Mouse (Mus musculus) gastrocnemius, postnatal 4 days (tissue): Measurements from ENCODE around the gene Olfr324. TPM values are rescaled to one million over a fixed set of nuclear protein-coding genes. Genes with fewer than 3 reads are reported as not detected.

Experiments used
- DNase-seq, 2 experiments: peaks; one replicate each; pipeline ENCODE4 v3.0.0; 2021 to 2022; ENCODE audit warnings: low spot score in 2 of 2, mixed read lengths in 2 of 2
- long read RNA-seq, 2 experiments: library from polyadenylated mRNA; stranded (forward); transcript quantifications; one replicate each; pipeline ENCODE4 v2.0.0; 2021
- total RNA-seq, 2 experiments: library from RNA; stranded (reverse); gene quantifications; 2 replicates each; pipeline ENCODE4 v1.2.3; 2021

Olfr324 gene
- total RNA-seq, result not detected
- long read RNA-seq, experiment 1, result 0 reads
- long read RNA-seq, experiment 2, result 0 reads

DNA sequence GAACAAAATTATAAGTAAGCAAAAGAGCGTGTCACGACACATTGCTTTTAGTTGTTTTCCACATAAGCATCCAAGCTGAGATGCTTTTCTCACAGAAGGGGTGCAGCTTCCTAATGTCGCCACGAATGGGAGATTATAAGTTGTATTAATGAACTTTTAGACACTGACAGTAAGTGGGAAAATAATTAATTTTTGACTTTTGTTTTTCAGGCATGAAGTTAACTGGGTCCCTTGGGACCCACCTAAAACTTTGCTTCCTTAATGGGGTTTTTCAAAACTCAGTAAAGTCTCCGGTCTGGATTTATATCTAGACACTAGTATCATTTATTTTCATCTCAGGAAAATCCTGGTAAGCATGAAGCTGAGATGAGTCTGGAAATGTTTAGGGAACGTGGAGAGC lies at the start of gene Olfr324:
Olfr324 (plus strand) TSS at position 301 of the 400 bp plus-strand sequence.
- no peak for DNase-seq

DNA sequence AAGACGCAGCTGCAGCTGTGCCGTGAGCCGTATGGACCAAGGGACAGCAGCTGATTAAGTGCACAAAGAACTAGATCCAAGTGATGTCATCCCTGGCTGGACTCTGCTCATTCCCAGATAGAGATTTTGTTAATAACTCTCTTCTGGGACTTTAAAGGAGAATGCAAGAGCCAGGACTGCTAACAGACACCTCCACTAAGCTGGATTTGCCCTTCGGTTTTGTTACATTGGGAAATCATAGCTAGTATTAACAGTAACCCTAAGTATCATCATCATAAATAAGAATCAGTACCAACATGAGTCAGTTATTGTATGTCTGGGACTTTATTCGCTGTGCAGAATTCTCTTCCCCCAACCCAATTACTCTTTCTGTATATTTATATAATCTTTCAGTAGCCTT lies 48.6 kb upstream of the Olfr324 start, which contains the start of gene Olfr329-ps:
Olfr329-ps (minus strand) TSS at position 101 of the 400 bp plus-strand sequence.
- DNase-seq, result peak in 1 of 2 experiments; percentile 14

DNA sequence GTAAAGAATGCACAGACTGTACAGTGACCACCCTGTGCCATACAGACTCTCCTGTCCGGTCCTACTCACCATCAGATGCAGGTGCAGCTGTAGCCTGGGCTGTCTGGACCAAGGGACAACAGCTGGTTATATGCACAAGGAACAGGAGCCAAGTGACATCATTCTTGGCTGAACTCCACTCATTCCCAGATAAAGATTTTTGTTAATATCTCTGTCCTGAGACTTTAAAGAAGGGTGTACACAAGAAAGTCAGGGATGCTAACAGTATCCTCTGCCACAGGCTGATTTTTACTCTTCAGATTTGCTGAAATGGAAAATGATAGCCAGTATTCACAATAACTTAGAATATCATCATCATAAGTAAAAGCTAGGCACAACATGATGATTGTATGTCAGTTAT lies 39.4 kb upstream of the Olfr324 start, which contains the start of gene Olfr328:
Olfr328 (minus strand) TSS at position 101 of the 400 bp plus-strand sequence.
- DNase-seq, result peak in 1 of 2 experiments; percentile 28

DNA sequence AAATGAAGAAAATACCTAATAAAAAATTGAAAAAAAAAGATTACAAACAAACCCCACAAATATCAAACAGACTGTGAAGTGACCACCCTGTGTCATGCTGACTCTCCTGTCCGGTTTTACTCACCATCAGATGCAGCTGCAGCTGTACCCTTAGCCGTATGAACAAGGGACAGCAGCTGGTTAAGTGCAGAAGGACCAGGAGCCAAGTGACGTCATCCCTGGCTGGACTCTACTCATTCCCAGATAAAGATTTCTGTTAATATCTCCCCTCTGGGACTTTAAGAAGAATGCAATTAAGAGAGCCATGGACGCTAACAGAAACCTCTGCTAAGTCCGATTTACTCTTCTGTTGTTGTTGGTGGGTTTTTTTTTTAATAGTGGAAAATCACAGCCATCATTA lies 24.5 kb upstream of the Olfr324 start, which contains the start of gene Olfr224:
Olfr224 (minus strand) TSS at position 149 of the 400 bp plus-strand sequence.
- DNase-seq, result peak; percentile 31 to 77

DNA sequence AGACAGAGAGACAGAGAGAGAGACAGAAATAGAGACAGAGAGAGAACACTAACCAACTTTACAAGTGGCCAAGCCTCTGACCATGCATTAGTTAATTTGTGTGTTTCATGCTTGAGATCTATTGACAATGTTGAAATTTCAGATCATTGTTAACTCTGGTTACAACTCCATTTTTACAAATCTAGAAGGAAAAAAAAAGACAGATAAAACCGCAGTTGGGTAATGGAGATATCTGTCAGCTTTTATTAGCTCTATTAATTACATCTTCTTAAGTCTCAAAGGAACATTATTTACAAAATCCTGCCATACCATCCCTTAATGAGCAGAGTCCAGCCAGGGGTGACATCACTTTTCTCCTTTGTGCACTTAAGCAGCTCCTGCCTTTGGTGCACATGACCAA lies 17.5 kb upstream of the Olfr324 start, which contains the start of gene Olfr325:
Olfr325 (plus strand) TSS at position 301 of the 400 bp plus-strand sequence.
- no peak for DNase-seq

DNA sequence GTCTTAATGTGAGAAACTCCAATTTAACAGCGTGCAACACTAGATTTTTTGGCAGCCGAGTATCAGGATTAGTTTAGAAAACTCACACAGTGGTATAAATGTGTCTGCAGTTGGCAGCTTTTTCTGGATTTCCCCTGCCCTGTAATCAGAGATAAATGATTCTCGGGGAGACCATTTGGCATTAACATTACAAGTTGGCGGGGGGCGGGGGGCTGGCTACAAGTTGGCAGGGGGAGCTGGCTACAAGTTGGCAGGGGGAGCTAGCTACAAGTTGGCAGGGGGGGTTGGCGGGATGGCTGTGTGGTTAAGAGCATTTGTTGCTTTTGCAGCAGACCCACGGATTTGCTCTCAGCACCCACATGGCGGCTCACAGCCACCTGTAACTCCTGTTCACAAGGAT lies 16.3 kb upstream of the Olfr324 start:
- no peak for DNase-seq

DNA sequence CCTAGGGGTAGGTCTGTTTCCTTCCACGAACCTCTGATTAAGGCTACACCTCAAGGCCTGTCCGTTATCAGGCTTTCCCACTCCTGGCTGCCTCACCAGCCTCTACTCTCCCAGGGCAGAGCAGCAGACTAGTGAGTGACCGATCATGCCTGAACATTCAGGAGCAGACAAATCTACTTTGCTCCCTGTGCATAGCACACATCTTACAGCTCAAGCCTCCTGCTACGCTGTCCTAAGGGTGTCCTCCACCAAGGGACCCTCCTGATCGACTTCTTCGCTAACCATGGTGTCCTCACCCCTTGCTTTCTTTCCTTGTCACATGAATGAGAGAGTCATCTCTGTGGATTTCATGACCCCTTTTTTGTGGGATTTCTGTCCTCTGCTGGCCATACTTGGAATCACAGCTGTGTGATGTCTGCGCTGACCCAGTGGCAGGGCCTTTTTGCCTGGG lies 7.0 kb upstream of the Olfr324 start:
- peak in 1 of 2 experiments; percentile 42 for DNase-seq

DNA sequence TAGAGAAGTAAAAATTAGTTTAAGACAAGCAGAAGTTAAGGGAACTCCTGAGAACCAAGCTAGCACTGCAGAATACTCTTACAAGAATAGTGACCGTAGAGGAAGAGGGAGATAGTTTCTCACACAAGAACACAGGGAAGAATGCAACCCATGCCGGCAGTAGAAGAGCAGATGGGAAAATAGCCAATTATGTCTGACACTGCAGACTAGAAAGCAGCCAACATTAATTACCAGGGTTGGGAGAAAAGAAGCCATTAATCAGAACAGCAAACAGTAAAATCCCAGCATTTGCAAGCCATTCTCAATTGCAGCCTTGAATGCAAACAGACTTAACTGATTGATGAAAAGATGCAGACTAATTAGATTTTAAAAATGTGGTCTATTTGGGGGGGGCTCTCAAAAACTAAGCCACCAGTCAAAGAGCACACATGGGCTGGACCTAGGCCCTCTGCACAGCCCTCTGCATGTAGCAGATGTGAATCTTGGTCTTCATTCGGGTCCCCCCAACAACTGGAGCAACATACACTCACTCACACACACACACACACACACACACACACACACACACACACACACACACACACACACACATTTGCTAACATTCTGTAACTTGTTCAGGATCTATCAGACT lies 6.2 kb upstream of the Olfr324 start:
- DNase-seq, result no peak

DNA sequence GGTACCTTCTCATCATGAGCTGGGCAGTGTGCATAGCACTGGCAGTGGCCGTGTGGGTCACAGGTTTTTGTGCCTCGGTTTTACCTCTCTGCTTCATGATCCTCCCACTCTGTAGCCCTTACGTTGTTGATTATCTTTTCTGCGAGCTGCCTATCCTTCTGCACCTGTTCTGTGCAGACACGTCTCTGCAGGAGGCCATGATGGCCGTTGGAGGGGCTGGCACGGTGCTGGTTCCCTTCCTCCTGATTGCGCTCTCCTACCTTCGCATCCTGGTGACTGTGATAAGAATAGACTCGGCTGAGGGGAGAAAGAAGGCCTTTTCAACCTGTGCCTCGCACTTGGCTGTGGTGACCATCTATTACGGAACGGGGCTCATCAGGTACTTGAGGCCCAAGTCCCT lies 2.9 kb downstream of the Olfr324 start:
- DNase-seq, result no peak

DNA sequence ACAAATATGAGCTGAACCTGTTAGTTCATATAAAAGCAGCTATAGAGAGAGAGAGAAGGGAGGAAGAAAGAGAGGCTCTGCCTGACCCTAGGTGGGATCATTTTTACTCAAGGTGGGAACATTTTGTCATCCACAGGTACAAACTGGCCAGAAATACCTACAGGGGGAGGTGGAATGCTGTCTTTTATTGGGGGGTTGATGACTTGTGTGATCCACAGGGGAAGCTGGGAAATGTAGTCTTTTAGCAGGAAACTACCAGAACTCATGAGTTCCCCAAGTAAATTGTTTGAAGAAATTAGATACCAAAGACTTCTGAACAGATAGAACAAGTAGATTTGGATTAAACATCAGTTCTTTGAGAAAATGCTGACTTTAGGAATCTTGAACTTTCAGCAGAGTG lies 7.1 kb downstream of the Olfr324 start:
- no peak for DNase-seq

DNA sequence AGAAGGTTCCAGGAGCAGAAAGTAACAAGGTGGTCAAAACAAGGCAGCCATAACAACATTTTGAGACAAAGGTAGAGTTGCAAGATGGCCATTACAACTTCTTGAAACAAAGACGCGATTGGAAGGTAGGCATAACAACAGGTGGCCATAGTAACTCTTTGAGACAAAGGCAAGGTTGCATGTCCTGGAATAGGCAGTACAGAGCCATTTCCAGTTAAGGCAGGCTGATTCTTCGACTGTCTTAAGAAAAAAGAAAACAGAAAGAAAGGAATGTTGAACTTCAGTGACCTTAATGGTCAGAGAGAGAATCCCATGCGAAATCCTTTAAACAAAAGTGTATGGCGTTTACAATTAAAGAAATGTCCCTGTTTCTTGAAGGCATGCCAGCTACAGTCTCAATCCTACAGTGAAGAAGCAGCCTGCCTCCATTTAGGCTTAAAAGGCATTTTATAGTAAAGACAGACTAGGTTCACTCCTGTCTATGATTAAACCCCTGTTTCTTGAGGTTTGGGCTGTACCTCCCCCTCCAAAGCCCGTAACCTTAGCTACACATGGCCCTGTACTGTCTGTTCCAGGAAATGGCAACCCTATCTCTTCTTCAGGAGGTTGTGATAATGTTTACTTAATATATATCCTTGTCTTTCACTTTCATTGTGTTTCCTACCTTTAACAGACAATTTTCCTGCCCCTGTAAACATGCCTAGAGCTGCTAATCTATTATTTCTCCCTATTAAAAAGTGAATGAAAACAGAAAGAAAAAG lies 8.1 kb downstream of the Olfr324 start:
- DNase-seq, result no peak

DNA sequence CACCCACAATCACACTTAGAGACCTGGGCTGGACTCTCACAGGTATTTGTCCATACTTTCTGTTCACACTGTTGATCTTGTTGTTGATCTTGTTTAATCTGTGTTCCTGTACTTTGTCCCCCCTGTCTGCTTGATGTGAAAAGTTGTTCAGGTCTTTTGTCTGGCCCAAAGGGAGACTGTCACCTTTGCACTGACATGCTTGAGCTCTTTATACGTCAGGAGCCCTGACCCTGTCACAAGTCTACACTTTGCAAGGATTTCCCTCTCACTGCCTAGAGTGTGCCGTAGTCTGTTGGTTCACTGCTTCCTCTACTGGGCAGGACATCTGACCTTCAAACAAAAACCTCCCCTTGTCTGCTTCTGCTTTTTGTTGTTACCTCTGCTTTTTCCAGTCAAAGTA lies 9.8 kb downstream of the Olfr324 start:
- no peak for DNase-seq

DNA sequence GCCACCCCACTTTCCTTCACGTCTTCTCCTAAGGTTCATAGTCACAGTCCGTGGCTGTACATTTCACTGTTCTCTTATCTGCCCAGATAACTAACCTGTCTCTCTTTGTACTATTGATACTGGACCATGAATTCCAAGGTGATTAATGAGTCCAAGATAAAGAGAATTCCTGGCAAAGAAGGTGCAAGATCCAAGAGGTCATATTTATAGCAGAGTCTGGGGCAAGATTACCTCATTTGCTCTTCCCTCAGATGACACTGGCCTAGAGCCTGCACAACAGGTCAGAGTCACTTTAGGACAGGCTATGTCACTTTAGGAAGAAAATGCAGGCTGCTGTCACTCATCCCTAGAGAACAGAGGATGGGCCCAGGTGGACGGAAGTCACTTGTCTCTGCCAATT lies 10.3 kb downstream of the Olfr324 start:
- DNase-seq, result no peak

DNA sequence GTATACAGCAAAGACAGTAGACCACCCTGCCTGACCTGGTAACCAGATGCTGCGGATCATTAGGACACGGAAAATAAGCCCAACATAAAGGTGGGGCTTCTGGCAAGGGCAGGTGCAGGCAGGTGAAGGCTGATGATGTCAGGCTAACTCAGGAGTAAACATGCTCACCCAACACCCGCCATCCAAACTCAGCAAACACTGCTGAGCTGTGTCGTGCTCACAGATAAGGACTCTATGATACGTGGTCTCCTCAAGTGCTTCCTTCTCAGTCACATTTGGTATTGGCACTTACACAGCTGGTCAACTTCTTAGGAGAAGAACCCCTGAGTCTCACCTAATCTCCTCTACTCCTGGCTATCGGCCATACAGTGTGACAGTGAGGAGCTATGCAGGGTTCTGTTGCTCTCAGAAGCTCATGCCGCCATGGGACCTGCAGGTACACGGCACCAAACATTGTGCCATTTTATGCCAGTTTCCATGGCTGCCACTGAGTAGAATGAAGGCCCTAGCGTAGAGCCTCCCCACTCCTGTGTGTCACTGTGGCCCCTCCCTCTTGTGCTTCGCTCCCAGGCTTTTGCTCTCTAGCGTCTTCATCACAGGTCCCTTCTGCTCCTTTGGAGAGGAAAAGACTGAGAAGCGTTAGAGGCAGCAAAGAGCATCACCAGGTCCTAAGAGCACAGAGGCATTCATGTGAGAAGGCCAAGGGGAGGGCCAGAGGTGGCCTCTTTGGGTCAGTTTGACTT lies 11.4 kb downstream of the Olfr324 start:
- DNase-seq, result no peak

DNA sequence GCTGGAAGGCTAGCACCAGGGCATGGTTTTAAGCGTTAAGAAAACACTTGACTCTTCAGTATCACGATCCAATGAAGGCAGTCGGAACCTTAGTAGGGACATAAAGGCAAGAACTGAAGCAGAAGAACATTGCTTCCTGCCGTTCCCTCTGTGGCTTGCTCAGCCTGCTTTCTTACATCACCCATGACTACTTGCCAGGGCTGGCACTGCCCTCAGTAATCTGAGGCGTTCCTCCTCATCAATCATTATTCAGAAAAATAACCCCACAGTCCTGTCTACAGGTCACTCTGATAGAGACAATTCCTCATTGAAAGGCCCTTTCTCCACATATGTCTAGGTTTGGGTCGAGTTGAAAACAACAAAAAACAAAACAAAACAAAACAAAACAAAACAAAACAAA lies 12.1 kb downstream of the Olfr324 start:
- no peak for DNase-seq

DNA sequence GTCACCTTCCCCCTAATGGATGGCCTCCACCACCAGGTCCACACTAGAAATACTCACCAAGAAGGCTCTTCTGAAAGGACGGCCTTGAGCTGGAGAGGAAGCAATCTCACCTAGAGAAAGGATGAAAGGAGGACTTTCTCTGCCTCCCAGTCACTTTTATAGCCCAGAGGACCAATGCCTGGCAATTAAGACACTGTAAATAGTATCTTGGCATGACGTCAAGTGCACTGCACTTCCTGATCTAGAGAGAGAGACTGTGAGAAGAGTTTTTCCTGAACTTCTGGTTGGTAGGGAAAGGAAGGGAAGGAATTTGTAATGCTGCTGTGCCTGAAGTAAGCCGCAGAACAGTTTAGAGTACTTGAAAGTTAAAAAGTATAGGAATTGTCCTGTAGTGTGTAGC lies 18.4 kb downstream of the Olfr324 start:
- no peak for DNase-seq

DNA sequence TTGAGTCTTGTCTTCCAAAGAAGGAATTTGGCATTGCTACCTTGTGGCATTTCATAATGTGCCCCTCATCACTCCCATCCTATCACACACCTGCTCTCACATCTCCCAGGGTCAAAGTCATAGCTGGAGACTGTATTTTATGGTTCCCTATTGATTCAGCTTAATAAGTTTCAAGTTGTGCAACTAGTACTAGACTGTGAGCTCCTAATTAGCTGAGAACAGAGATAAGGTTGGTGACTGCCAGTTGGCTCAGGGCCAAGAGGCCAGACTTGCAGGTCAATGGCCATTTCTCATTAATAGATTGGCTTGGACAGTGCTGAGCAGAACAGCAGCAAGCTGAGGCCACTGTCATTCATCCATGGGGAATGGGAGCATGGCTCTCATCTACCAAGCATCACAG lies 19.6 kb downstream of the Olfr324 start:
- no peak for DNase-seq

DNA sequence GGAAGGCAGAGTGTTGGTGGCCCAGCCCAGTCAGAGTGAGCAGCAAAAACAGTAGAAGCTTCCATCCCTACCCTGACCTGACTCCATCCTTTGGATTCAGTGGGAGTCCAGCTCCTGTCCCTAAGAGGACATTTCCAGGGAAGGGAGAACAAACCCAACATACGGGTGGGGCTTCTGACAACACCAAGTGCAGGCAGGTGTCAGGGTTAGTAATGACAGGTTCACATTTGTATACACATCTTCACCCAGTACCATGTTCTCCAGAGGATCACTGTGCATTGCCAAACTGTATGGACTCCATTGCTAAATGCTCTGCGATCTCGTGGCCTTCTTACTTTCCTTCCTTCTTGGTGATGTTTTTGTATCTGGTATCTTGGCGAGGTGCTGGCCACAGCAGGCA lies 21.1 kb downstream of the Olfr324 start, which contains the start of gene 2210407C18Rik:
2210407C18Rik (minus strand) TSS at position 101 of the 400 bp plus-strand sequence.
- DNase-seq, result no peak

DNA sequence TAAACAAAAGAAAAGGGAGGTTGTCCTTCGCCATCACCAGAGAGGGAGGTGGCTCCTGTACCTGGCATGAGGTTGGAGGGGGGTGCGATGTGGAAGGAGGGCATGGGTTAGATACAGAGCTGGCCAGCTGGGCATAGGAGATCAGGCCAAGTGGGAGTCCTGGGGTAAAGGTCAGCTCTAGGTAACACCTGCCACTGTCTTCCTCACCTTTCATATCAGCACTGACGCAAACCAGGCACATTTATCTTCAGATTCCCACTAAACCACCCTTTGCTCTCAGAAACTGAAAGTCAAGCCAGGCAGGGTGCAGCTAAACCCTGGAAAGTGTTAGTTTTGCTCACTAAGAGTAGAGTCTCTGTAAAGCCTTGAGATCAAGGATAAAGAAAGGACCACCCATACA lies 23.5 kb downstream of the Olfr324 start:
- no peak for DNase-seq

DNA sequence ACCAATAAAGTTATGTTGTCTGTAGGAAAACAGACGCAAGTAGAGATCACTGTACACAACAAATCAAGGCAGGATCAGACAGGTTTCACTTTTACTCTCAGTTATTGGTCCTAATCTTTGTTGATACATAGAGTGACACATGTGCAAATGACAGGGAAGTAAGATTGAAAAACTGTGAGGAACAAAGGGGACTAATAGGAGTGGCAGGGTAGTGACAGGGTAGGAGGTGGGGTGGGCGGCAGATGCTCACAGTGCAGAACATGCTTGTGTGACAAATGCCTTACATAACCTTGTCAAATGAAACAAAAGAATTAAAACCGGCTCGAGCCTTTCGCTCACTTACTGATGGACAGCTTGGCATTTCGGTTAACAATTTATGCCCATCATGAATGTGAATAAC lies 23.9 kb downstream of the Olfr324 start:
- no peak for DNase-seq

DNA sequence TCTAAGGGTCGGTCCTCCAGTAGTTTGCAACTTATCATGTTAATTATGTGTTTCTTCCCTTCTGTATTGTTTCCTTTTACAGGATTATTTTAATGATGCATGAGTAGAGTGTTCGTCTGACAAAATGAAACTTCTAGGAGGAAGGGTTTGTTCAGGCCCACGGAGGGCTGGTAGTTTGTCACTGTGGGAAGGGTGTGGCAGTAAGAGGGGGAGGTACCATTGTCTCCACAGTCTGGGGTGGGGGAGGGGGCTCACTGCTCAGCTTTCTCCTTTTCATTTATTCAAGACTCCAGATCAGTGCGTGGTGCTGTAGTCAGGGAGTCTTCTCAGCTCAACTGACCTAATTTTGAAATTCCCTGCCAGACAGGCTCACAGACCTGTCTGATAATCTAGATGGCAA lies 31.2 kb downstream of the Olfr324 start:
- no peak for DNase-seq
